Mouse (Mus musculus): Measurements from ENCODE around the gene Polr3g.
"Not testable (repeated sequence)": the region's sequence is repeated elsewhere in the genome, so short reads cannot be mapped to it uniquely, and the experiment has no call there.

Gene Polr3g

DNA sequence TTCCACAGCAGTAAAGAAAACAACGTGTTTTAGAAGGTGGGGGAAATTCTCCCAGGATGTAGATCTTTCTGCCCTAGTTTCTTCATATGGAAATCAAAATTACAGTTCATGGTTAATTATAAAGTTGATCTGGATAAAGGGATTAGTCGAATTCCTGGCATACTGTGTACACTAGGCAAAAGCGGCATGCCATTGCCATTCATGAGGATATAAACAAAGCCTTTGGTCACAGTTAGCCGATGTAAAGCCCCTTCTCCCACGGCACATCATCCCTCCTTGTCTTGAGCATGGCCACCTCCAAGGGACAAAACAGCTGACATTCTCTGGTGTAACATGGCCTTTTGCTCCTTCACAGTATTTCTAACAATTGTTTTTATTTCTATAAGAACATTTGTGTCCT, 80.2 kb downstream of the Polr3g start:
- no peak for DNase-seq (ENCODE audit: low read depth, low spot score)

DNA sequence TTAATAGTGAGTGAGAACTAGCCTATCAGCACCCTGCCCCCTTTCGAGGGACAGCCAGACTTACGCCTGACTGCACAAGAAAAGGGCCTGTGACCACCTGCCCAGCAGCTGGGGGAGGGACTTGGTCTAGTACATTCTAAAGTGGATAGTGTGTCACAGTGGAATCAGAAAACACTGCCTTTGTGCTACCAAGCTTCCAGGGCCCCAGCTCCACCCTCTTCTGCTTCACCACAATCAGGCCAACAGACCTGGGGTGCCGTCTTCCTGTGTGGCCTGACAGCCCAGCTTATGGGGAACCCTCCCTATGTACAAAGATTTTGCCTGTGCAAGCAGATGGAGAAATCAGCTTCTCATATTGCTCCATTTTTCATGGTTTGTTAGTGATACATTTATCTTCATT, 81.4 kb downstream of the Polr3g start:
- DNase-seq (ENCODE audit: low read depth, low spot score) = no peak

- no peak for DNase-seq (ENCODE audit: low read depth, low spot score)
Measured at GRCm38 (mm10) chr13:81628631-81629190, 82.1 kb downstream of the Polr3g start.

GRCm38 (mm10) chr13:81627861-81628260, 83.0 kb downstream of the Polr3g start:
- not testable (repeated sequence) for DNase-seq (ENCODE audit: low read depth, low spot score)

All from CD4-positive, CD25-positive, alpha-beta regulatory T cell, adult 2 months (primary cell).